Mouse (Mus musculus): ENCODE data around the gene D430041D05Rik.

The D430041D05Rik gene

DNA sequence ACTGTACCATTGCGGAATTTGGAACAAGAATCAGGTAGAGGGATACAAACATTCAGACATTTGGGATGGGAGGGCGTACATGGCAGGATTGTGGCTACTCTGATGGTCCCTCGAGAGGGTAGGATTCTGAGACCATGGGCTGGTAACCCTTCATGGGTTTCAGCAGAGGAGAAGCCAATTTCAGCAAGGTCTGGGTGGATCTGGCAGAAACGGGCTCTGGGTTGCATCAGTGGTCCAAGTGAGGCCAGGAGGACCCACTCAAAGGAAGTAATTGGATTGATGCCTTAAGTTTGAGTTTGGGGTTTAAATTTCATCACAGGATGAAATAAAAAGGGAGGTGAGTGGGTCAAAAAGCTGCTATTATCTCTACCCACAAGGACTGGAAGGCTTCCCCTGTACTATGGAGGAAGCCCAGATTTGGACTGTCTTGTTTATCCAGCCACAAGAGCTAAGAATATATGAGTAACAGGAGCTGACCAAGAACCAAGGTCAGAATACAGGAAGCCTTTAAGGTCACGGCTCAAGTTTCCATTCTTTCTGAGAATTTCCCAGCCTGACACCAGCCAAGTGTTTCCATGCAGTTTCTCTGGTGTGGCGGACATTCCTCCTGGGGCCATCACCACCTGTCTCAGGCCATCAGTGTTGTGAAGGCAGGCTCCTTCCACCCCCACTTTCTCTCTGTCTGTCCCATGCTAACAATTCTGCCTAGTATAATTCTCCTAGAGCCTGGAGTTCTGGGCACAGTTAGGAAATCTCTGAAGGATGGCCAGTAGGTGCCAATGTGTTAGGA is 260.0 kb downstream of the D430041D05Rik start:
- WGBS, result 86% methylated on average over 6 of the region's 6 CpGs

DNA sequence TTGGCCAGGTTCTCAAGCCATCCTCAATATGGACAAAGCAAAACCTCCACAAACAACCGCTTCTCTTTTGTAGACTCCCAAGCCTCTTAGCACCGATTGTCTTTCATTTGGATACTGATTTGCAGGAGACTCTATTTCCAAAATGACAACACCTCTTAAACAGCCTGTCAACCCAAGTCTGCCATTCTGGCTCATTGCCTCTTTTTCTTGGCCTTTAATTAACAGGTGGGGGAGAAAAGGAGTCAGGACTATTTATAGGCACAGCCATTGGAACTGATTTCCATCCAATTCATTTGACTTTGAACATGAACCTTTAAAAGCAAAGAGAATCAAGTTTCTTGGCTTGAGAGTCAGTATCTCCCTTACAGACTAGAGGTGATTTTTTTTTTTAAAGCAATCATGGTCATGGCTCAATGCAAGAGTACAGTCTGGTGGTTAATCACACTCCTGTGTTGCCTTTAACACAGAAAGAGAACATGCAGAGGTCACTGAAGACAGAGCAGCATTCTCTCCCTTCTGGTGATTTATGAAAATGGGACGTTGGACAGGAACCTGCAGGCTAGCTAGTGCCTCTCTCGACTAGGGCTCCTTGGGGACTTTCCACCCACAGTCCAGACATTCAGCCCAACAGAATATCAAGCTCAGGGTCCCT is 262.8 kb downstream of the D430041D05Rik start:
- WGBS, result 65% methylated on average over 4 of the region's 4 CpGs

DNA sequence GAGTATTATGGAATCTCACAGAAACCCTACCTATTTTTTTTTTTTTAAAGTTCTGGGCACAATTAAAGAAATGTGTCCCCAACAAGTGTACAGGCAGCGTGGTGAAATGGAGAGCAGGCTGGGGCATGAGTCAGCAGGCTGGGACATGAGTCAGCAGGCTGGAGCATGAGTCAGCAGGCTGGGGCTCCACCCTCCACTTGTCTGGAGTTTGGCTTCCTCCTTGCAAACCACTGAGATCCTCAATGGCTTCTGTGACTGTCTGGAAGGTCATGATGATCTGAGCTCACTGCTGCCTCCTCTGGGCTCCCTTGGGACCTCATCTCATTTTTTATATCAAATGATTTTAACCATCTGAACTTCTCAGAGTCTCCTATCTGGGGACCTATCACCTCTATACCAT is 264.8 kb downstream of the D430041D05Rik start:
- 47% methylated on average over 1 of the region's 1 CpGs for WGBS

DNA sequence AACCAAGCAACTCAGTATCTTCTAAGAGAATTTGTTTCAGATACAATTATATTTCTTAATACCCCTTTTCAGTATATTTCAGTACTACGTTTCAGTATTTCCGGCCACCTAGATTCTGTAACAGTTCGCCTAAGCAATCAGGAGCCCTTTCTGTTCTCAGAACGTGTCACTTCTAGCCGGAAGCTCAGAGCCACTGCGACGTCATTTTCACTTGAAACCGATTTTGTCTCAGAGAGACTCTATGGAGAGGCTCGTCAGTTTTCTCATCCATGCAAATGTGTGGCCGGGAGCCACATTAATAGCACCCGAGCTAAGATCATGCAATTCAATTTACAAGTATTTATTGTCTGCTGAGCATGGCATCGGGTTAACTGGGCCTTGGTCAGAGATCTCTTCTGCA is 266.8 kb downstream of the D430041D05Rik start:
- 60% methylated on average over 12 of the region's 12 CpGs for WGBS

DNA sequence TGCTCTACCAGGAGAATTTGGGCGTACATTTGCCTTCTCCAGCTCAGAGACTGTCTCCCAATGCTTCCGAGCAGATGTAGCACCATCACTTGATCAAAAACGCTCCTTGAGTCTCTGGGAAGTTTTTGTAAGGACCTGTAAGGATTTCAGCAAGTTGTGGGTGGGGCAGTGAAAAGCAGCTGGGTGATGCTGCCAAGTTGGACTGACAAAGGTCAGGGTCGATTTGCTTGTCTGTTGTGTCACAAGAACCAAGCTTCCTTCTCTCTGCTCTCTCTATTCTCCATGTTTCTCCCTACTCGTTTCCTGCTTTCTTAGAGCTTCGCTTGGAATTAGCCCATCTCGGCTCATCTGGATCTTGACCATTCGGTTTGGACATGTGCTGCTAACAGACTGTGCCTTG is 268.7 kb downstream of the D430041D05Rik start:
- 90% methylated on average over 8 of the region's 8 CpGs for WGBS

DNA sequence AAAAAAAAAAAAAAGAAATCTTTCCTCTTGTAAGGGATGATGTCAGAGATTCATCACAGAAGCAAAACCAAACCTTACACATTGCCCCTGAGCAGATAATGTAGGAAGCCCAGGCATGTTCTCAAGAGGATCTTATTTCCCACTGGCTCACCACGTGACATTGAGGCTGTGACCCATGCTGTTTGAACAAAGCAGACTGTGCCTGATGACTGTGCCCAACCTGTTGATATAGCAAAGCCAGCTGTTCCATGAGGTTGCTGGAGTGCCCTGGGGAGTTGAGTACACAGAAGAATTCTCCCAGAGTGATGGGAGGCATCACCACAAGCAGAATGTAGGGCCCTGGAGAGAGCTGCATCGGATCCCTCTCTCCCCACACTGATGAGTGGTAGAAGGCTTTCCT is 274.9 kb downstream of the D430041D05Rik start:
- WGBS, result 77% methylated on average over 2 of the region's 2 CpGs

DNA sequence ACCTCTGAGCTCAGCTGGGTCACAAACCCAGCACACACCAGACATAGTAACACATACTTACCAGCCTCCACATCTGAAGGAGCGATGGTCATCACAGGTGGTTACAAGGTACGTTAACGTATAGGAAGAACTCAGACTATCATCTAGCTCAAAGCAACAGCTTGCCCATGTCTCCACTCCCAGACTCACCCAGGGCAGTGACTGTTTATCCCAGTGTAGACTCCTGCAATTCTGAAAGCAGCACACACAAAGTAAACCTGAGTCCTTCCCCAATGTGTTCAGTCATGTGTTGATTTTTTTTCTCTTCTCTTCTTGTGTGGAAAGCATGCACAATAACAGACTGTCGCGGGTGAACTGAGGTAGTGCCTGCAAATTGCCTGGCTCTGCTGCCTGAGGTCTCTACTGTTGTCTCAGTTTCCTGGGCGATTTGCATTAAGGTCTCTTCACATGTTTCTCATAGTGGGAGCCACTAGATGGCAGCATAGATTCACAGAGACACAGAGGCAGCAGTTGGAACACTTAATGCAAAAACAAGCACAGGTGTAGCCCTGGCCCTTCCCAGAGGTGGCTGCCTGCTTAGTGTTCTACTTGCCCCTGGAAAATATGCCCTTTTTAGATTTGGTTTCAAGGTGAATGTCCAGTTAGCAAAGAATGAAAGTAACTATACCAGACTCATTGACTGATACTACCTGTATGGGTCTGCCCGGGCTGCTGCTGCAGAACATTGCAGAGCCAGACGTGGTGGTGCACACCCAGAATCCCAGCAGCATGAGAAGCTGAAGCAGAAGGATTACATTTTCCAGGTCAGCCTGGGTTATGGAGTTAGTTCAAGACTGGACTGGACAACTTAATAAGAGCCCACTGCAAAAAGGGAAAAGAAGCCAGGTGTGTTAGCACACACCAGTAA is 276.4 kb downstream of the D430041D05Rik start:
- 51% methylated on average over 8 of the region's 8 CpGs for WGBS

DNA sequence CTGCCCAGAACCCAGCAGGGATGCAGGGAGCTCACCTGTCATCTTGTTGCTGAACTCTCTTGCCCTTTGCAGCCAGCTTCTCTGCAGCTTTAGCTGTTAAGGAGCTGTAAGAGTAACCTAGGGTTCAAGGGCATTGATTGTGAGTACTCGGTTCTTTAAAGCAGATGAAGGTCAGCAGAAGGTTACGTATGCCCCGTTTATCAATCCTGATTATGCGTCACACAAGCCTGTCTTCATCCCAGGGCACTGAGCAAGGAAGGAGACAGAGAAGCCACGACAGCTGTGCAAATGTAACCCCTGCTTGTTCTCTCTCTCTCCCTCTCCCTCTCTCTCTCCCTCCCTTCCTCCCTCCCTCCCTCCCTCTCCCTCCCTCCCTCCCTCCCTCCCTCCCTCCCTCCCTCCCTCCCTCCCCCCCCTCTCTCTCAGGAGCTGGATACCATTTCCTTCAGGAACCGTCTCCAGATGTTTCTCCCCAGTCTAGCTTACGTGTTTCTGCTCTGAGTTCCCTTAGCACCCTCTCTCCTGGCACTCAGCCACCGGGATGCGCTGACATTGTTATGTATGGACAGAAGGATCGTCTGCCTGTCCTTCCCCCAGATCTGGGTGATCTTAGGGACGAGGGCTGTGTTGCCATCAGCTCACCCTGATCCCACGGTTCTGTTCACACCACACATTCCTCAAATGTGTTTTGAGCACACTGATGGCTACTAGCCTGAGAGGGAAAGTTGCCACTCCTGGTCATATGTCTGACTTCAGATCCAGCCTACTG is 277.6 kb downstream of the D430041D05Rik start:
- WGBS, result 45% methylated on average over 12 of the region's 12 CpGs

DNA sequence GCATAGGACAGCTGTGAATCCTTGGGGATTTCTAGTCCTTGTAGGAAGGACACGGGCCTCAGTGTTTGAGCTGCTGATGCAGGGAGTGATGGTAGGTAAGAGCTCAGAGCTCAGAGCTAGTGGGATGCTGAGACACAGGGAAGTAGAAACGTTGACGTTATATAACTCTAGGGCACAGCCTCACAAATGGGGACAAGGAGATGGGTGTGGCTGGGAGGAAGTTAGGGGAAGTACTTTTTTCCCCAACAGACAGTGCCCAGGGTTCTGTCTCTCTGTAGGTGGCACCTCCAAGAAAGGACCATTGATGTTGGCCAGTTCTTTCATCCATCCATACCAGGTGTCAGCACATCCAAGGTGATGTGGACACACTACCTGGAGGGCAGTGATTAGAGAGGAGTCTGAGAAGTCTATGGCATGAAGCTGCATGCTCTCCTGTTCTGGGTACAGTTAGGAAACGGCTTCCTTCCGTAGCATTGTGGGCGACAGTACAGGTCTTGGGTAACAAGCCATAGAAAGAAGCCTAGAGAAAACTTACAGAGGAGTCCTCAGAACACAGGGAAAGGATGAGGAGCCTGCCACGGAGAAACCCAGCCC is 278.4 kb downstream of the D430041D05Rik start:
- WGBS, result 77% methylated on average over 7 of the region's 7 CpGs

DNA sequence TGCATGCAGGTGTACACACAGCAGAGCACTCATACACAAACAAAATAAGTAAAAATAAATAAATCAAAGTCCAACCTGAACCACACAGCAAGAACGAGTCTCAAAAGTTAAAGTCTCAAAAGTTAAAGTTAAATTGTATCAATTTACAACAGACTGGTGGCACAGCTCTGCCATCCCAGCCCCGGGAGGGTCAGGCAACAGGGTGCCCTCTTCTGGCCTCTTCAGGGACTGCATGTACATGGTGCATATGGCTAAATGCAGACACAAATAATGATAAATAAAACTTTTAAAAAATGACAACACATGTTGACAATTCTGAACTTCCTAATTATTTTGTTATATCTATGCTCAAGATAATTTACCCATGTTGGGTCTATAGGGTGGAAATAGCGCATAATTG is 279.8 kb downstream of the D430041D05Rik start:
- WGBS, result 66% methylated on average over 3 of the region's 3 CpGs

DNA sequence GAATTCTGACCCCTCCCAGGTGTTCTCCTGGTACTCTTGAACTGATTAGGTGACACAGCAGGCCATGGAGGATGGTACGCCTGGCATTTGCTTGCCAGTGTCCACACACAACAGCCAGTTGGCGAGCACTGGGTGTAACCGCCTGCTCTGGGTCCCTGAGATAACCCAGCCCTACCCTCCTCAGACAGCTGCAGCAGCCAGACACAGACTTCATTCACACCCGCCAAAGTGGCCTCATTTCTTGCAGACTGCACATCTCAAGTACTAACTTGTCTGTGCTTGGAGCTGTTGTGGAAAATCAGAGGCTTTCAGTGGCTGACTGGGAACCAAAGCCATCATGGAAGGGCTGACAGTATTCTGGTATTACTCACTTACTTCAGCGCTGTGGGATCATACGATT is 280.6 kb downstream of the D430041D05Rik start:
- WGBS, result 50% methylated on average over 6 of the region's 6 CpGs

DNA sequence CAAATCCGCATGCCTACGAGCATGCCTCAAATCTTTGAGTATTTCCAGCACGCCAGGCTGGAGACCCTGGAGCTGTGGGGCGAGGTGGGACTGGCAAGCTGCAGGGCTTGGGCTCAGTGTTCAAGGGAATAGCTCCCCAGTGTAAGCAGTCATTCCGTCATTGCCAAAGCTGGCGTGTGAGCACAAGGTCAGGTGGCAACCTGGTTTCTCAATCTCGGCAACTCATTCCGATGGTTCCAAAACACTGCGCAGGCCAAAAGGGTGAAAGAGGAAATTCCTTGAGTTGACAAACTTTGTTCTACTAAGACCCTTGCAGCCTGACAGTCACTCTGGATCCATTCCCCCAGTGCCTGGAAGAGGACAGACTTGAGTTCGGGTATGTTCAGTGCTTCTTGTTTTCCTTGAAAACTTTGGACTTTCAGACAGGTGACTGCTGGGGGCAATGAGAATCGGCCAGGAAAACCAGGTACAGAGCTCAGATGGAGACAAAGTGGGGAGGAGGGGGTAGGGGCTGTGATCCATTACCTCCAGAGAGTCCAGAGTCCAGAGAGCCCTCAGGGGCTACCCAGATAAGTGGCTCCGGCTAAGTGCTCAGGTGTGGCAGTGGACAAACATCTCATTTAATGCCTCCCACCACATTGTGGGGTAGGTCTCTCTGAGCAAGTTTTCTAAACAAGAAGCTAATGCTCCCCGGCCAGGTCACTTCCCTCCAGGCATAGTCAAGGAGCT is 281.8 kb downstream of the D430041D05Rik start:
- WGBS, result 92% methylated on average over 13 of the region's 13 CpGs

DNA sequence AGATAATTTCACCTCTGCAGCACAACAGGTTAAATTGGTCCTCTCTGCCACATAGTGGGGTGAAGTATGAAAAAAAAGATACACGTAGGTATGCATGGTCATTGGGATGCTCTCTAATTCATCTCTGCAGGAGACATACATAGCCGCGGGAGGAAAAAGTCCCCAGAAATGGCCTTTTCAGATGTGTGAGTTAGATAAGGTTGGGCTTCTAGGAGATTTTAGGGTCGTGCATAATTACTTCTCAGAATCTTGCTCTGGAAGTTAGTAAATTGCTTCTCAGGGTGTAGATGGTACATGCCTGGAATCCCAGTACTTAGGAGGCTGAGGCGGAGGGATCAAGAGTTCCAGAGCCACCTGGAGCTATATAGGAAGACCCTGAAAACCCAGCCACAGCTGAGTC is 286.7 kb downstream of the D430041D05Rik start:
- WGBS, result 91% methylated on average over 5 of the region's 5 CpGs

DNA sequence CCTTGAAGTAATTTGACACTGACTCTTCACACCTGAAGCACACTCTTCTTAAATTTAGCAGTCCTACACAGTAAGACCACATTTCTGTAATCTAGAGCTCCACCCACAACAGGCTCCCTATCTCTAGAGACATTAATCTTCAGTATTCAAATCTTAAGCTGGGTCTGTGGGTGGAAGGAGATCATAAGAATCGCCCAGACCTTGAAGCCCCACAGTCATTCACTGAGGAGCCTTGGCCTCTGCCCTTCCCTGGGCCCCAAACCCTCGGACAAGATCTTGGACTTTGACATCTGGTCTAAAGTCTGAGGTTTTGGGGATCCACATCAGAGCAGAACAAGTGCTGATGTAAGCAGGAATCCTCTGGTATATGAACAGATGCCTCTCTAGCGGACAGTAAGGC is 287.3 kb downstream of the D430041D05Rik start:
- WGBS, result 65% methylated on average over 3 of the region's 3 CpGs

DNA sequence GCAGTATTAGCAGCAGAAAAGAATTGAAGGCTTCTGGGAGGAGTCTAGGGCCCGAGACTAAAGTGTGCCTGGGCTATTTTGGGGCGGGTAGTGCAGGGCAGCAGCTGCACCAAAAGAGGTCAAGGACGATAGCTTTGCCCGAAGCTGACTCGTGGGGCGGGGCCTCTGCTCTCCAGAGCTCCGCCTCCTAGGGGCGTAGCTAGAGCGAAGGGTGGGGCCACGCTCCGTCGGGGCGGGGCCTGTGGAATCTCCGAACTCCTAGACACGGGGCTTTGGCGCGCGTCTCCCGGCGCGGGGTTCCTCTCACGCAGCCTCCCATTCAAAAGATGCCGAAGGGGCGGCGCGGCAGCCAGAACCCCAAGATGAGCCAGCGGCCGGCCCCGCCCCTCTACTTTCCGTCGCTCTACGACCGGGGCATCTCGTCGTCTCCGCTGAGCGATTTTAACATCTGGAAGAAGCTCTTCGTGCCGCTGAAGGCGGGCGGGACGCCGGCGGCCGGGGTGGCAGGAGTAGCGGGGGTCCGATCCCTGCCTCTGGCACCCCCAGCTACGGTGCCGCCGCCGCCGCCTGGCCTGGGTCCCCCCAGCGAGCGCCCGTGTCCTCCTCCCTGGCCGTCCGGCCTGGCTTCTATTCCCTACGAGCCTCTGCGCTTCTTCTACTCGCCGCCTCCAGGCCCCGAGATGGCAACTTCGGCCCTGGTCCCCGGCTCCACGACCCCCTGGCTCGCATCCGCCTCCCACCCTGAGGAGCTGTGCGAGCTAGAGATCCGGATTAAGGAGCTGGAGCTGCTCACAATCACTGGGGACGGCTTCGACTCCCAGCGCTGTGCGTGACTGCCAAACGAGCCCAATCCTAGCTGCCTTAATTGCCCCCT is 288.1 kb downstream of the D430041D05Rik start, which contains the start of gene A930018P22Rik:
Gene A930018P22Rik (plus strand): TSS at position 265 of the 874 bp plus-strand sequence.
- under 1% methylated on average over 74 of the region's 74 CpGs for WGBS

DNA sequence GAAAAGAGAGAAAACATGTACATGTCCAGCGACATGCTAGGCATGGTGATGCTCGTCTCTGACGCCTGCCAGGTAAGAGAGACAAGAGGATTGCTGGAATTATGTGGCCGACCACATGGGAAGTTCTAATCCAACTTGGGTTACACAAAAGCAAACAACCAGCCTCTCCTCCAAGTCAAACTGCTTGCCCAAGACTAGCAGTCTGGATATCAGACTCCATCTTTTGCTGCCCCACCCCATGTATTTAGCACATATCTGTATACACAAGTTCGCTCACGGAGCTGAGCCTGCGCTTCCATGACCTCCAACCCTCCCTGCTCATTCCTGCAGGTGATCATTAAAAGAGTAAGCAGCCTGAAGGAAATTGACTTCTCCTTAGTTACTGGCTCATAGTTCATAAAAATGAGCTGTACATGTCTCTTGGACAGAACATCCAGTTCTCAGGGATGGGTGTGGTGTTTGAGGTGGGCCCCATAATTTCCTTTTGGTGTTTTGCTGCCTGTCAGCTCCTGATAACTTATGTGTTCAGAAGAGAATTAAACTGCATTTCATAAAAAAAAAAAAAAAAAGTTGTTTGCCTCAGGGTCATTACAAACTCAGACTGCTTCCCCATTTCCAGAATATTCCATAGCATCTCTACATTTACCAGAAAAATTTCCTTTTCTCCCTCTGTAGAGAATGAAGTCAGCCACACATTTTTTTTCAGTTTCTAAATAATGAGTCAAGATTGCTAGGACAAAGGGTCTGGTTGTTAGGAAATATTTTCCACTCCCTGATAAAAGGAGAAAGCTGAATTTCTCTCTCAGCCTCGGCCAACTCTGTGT is 288.9 kb downstream of the D430041D05Rik start:
- WGBS, result 80% methylated on average over 8 of the region's 8 CpGs

DNA sequence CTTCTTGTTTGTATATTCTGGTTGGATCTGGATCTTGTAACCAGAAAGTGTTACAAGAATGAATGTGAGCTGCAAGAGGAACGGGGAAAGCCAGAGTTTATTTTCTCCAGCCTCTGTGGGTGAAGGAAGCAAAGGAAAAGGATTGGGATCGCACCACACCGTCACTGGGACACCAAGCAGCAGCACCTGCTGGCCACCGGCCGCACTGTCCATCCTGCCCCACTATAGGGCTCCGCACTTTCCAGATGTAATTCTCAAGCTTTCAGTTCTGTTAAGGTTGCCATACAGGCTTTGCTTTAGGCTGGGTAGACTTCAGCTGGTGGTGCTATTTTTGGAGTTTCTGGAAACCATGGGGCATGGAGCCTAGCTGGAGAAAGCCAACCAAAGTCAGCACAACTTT is 290.5 kb downstream of the D430041D05Rik start:
- WGBS, result 41% methylated on average over 6 of the region's 6 CpGs

DNA sequence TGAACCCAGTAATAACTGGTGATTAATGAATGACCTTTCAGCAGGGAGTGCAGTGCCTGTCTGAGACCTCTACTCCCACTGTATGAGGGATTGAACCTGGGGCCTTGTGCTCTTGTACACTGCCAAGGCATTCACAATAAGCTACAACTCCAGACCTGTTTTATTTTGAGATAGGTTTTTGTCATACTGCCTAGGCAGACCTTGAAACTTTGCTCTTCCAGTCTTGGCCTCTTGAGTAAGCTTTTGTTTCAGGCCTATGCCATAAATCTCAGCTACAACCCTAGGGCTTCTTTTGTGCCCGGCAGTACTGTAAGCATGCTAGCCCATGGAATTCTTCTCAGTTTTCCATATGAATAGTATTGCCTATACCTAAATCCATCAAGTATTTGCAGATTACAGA is 291.7 kb downstream of the D430041D05Rik start:
- WGBS, result 89% methylated on average over 1 of the region's 1 CpGs
